Mouse (Mus musculus) lung, embryonic 14.5 days (tissue): ENCODE data around the gene Ccdc28b. TPM values are rescaled to one million over a fixed set of nuclear protein-coding genes. Genes with fewer than 3 reads are reported as not detected.

Experiments used
- ATAC-seq: fragments of 200-750 bp; cut with Nextera tagmentation; 2 replicates; pipeline ENCODE4 v1.8.0; 2017; ENCODE audit warnings: mild to moderate bottlenecking, moderate TSS enrichment, moderate library complexity; ENCODE audit not compliant: insufficient read depth
- DNase-seq: peaks from one replicate; pipeline ENCODE4 v3.0.0-alpha.2; 2015
- H3K27ac ChIP-seq: fragments of 300-500 bp; sonication (generic); 2 replicates; pipeline ENCODE4 v1.5.1; 2014; ENCODE audit warnings: low read depth, mild to moderate bottlenecking, moderate library complexity
- H3K27me3 ChIP-seq: fragments of 300-500 bp; sonication (generic); 2 replicates; pipeline ENCODE4 v1.6.1; 2014; ENCODE audit warnings: low read length, control low read depth; ENCODE audit not compliant: insufficient read depth
- H3K36me3 ChIP-seq: fragments of 300-500 bp; sonication (generic); 2 replicates; pipeline ENCODE4 v1.6.1; 2014; ENCODE audit warnings: control low read depth; ENCODE audit not compliant: insufficient read depth
- H3K4me1 ChIP-seq: fragments of 300-500 bp; sonication (generic); 2 replicates; pipeline ENCODE4 v1.6.1; 2014; ENCODE audit warnings: antibody characterized with exemption, control low read depth; ENCODE audit not compliant: insufficient read depth
- H3K4me2 ChIP-seq: fragments of 300-500 bp; sonication (generic); 2 replicates; pipeline ENCODE4 v1.6.1; 2014; ENCODE audit warnings: mild to moderate bottlenecking
- H3K4me3 ChIP-seq: fragments of 300-500 bp; sonication (generic); 2 replicates; pipeline ENCODE4 v1.5.1; 2014; ENCODE audit warnings: low read depth, low read length
- H3K9ac ChIP-seq: fragments of 300-500 bp; sonication (generic); 2 replicates; pipeline ENCODE4 v1.6.1; 2014
- H3K9me3 ChIP-seq: fragments of 300-500 bp; sonication (generic); 2 replicates; pipeline ENCODE4 v1.6.1; 2016; ENCODE audit warnings: low read depth, low read length, control low read depth
- CTCF ChIP-seq: IDR thresholded peaks from 2 replicates; pipeline ENCODE4 v1.5.1; 2016; ENCODE audit warnings: antibody characterized with exemption, low read depth
- WGBS: fragments of 180-500 bp; shearing (Covaris S2); extraction: QIAGEN DNeasy Blood & Tissue Kit; methylation state at CpG from one replicate; pipeline ENCODE4 v1.1.7; 2014; 5-methylcytosine and 5-hydroxymethylcytosine counted together
- polyA plus RNA-seq: library from polyadenylated mRNA; unstranded; fragments of >200 nt; fragmentation: Nextera tagmentation; extraction: Ambion mirVana; gene quantifications from 2 replicates; pipeline ENCODE4 v1.2.1, GENCODE M21; 2014

Ccdc28b gene
- 43.9 and 46.3 TPM in 2 replicates for polyA plus RNA-seq

DNA sequence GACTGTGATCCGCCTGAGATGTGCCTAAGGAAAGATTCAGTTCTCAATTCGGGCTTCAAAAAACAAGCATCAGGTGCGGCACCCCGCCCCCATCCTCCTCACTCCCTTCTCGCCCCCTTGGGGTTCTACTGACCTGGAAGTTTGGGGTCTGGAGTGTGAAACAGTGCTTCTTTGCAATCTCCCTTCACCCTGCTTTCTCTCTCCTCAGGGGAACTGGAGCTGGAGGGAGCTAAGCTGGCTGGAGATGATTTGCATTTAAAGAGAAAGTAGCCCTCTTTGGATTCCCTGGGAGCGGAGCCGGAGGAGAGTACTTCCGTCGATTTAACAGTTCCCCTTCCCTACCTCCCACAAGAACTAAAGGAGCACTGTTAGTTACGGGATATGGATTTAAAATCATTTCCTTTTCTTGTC is at the start of gene Ccdc28b:
TSS of gene Ccdc28b (minus strand) at position 267 of the 411 bp plus-strand sequence.
- Histone ChIP-seq H3K27ac (peak within 1 kb of the TSS; percentile 83), H3K9ac (peak within 1 kb of the TSS; percentile 68), H3K4me2 (peak within 1 kb of the TSS; percentile 65), H3K4me1 (peaks cover 13% of the 10 kb centered on the region; the same call in 1 of the 2 replicates), H3K9me3 (no peaks in the 10 kb centered on the region), H3K27me3 (no peaks in the 10 kb centered on the region), H3K4me3 (peak within 1 kb of the TSS; percentile 52), H3K36me3 (peaks cover 32% of the 10 kb centered on the region)
- under 1% methylated on average over 10 of the region's 10 CpGs for WGBS
- DNase-seq, result peak; percentile 78
- peak; percentile 26; the same call in 1 of the 2 replicates for ATAC-seq
- no peak for TF ChIP-seq CTCF

DNA sequence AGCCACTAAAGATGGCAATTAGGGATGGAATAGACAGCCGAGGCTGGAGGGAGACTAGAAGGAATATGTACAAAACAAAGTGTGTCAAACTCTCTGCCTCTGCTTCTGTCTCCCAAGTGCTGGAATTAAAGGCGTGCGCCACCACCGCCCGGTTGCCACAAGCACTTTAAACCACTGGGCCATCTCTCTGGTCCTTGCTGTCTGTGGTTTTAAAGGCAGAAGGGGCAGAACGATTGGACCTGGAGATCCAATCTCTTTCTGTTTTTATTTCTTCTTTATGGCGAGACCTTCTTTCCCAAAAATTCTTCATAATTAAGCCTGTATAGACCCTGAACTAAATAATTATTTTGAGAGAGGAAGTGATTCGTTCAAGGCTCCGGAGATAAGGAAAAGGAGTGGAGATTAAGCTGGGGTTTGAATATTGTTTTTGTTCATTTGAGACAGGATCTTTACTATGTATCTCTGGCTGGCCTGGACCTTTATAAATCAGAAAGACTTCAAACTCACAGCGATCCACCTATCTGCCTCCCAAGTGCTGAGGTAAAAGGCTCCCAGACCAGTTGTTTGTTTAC is 49.2 kb upstream of the Ccdc28b start:
- peak overlapping the region; percentile 94; the same call in 1 of the 2 replicates for H3K27ac ChIP-seq
- H3K36me3 ChIP-seq, result peaks cover 32% of the 10 kb centered on the region
- 0 out of 2 replicates have a peak, but pooled peaks have one; percentile 1 for ATAC-seq
- H3K4me2 ChIP-seq, result peak overlapping the region; percentile 91
- H3K27me3 ChIP-seq, result no peaks in the 10 kb centered on the region
- peak overlapping the region; percentile 96 for H3K9ac ChIP-seq
- WGBS, result 2% methylated on average over 10 of the region's 10 CpGs
- TF ChIP-seq CTCF, result no peak
- H3K4me3 ChIP-seq, result peak overlapping the region; percentile 87
- no peaks in the 10 kb centered on the region for H3K9me3 ChIP-seq
- peak; percentile 1 for DNase-seq
- H3K4me1 ChIP-seq, result peaks cover 7% of the 10 kb centered on the region

DNA sequence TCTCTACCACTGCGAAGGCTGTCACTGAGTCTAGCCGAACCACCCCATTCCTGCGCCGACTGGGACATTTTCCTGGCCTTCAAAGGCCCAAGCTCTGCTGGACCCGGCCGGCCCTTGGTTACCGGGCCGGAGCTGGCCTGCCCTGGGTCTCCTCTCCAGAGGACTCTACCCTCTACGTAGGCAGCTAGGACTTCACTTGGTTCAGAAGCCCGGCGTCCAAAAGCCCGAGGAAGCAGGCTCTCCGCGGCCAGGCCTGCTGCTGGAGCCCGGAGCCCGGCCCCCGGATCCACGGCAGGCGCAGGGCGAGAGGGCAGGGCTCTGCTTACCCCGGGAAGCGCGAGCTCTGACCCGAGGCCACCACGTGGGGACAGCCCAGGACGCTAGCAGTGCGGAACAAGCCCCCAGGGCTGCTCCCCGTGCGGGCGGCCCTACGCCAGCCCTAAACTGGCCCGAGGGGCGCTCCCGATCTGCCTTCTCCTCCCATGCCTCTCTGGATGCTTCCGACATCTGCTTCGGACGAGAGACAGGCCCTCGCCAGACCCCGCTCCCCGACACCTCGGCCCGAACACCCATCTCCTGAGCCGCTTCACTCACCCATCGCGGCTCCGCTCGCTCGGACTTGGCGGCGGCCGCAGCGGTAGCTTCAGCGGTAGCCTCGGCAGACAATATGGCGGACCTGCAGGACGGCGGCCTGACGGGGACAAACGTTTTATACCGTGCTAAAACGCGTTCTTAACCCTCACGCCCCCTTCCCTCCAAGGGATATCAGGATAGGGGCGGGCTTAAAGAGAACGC is 48.5 kb upstream of the Ccdc28b start, which contains the start of gene Kpna6:
TSS of gene Kpna6 (minus strand) at position 685 of the 795 bp plus-strand sequence.
- ATAC-seq (peak; percentile 90), DNase-seq (peak; percentile 96)
- TF ChIP-seq CTCF, result no peak
- H3K36me3 ChIP-seq, result peaks cover 26% of the 10 kb centered on the region
- no peaks in the 10 kb centered on the region for H3K27me3 ChIP-seq
- under 1% methylated on average over 61 of the region's 65 CpGs for WGBS
- H3K9ac ChIP-seq, result peak within 1 kb of the TSS; percentile 96
- H3K27ac ChIP-seq, result peak within 1 kb of the TSS; percentile 94
- H3K4me1 ChIP-seq, result peaks cover 7% of the 10 kb centered on the region
- peak within 1 kb of the TSS; percentile 87 for H3K4me3 ChIP-seq
- no peaks in the 10 kb centered on the region for H3K9me3 ChIP-seq
- peak within 1 kb of the TSS; percentile 91 for H3K4me2 ChIP-seq

DNA sequence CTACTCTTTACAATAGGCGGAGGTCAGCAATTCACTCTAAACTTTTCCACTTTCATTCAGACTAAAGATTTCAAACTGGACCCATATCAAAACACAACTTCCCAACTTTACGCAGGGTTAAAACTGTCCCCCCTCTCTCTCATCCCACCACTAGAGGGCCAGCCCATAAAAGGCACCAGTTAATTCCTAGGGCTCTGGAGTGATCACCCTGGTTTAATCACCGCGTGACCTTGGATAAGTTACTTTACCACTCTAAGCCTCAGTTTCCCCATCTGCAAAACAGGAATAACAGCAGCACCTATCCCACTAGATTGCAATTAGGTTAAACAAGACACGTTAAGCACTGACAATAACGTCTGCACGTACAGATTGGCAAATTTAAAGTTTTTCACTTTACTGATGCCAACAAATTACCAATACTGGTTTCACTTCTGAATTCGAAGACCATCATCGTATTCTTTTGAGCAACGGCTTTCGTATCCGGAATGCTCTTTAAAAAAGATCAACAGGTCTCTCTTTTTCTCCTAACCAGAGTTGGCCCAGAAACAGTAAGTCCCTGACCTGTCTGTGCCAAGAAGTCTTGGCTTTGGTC is 47.8 kb upstream of the Ccdc28b start:
- H3K4me2 ChIP-seq, result peak overlapping the region; percentile 91
- H3K36me3 ChIP-seq, result peaks cover 23% of the 10 kb centered on the region
- DNase-seq, result peak; percentile 83
- H3K9me3 ChIP-seq, result no peaks in the 10 kb centered on the region
- H3K9ac ChIP-seq, result peak overlapping the region; percentile 96
- no peaks in the 10 kb centered on the region for H3K27me3 ChIP-seq
- H3K4me3 ChIP-seq, result peak overlapping the region; percentile 87
- peaks cover 7% of the 10 kb centered on the region for H3K4me1 ChIP-seq
- TF ChIP-seq CTCF, result peak; percentile 87
- 6% methylated on average over 12 of the region's 12 CpGs for WGBS
- peak overlapping the region; percentile 94 for H3K27ac ChIP-seq
- peak; percentile 63 for ATAC-seq

DNA sequence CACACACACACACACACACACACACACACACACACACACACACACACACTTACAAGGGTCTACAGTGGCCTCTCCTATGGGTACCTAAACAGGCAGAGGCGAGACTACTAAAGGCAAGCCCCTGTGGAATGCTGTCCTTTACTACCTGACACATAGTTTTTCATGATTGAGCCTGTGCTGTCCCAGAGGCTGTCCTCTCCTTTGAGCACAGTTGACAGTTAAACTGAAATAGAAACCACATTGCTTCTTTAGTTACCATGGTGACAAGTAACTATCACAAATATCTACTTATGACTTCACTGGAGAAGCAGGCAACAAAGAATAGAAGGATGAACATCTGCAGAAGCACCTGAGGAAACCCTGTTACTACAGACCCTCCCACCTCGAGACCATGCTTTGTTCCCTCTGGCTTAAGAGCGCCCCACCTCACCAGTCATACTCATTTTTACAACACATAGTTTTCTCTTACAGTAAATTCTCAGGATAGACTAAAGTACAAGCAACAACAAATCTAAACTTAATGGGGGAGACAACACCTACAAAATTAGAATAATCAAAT is 38.6 kb upstream of the Ccdc28b start:
- 73% methylated on average over 3 of the region's 3 CpGs for WGBS
- no peaks in the 10 kb centered on the region for H3K27me3 ChIP-seq
- DNase-seq (no peak), ATAC-seq (no peak)
- no peak overlapping the region for H3K27ac ChIP-seq
- no peak overlapping the region for H3K9ac ChIP-seq
- H3K4me1 ChIP-seq, result no peaks in the 10 kb centered on the region
- TF ChIP-seq CTCF, result no peak
- H3K4me2 ChIP-seq, result no peak overlapping the region
- peaks cover 59% of the 10 kb centered on the region for H3K36me3 ChIP-seq
- no peak overlapping the region for H3K4me3 ChIP-seq
- no peaks in the 10 kb centered on the region for H3K9me3 ChIP-seq

DNA sequence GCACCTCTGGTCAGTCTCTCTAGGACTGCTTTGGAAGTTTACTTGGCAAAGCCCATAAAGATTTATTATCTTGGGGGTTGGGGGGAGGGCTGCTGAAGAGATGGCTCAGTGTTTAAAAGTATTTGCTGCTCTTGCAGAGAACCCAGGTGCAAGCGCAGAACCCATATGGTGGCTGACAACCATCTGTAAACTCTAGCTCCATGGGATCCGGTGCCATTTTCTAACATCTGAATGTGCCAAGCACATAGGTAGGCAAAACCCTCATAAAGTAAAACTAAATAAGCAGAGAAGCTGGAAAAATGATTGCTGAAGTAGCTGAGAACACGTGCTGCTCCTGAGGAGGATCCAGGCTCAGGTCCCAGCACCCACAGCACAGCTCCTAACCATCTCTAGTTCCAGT is 37.8 kb upstream of the Ccdc28b start:
- Histone ChIP-seq H3K9me3 (no peaks in the 10 kb centered on the region), H3K4me2 (no peak overlapping the region), H3K27me3 (no peaks in the 10 kb centered on the region), H3K36me3 (peaks cover 63% of the 10 kb centered on the region), H3K9ac (no peak overlapping the region), H3K4me1 (no peaks in the 10 kb centered on the region), H3K27ac (no peak overlapping the region), H3K4me3 (no peak overlapping the region)
- TF ChIP-seq CTCF, result no peak
- WGBS, result 83% methylated on average over 3 of the region's 3 CpGs
- DNase-seq (no peak), ATAC-seq (no peak)
